Mouse (Mus musculus) forebrain, embryonic 16.5 days (tissue): Measurements from ENCODE around the gene Ptpdc1. TPM values are rescaled to one million over a fixed set of nuclear protein-coding genes. Genes with fewer than 3 reads are reported as not detected.

ENCODE experiments used
- ATAC-seq: fragments of 200-750 bp; cut with Nextera tagmentation; 2 replicates; pipeline ENCODE4 v1.8.0; 2017; ENCODE audit warnings: mild to moderate bottlenecking, moderate library complexity
- H3K27ac ChIP-seq: fragments of 300-500 bp; sonication (generic); 2 replicates; pipeline ENCODE4 v1.5.1; 2014; ENCODE audit warnings: low read length, control low read depth
- H3K27me3 ChIP-seq: fragments of 300-500 bp; sonication (generic); replicated peaks from 2 replicates; pipeline ENCODE4 v1.6.1; 2014; ENCODE audit warnings: low read length; ENCODE audit not compliant: control insufficient read depth, insufficient read depth
- H3K36me3 ChIP-seq: fragments of 300-500 bp; sonication (generic); 2 replicates; pipeline ENCODE4 v1.6.1; 2014; ENCODE audit not compliant: control insufficient read depth, insufficient read depth
- H3K4me1 ChIP-seq: fragments of 300-500 bp; sonication (generic); replicated peaks from 2 replicates; pipeline ENCODE4 v1.6.1; 2014; ENCODE audit warnings: low read length; ENCODE audit not compliant: control insufficient read depth, insufficient read depth
- H3K4me2 ChIP-seq: fragments of 300-500 bp; sonication (generic); 2 replicates; pipeline ENCODE4 v1.6.1; 2014; ENCODE audit warnings: mild to moderate bottlenecking, low read length, control low read depth
- H3K4me3 ChIP-seq: fragments of 300-500 bp; sonication (generic); replicated peaks from 2 replicates; pipeline ENCODE4 v1.5.1; 2014; ENCODE audit warnings: mild to moderate bottlenecking, low read length, control low read depth
- H3K9ac ChIP-seq: fragments of 300-500 bp; sonication (generic); replicated peaks from 2 replicates; pipeline ENCODE4 v1.6.1; 2014; ENCODE audit warnings: low read depth, low read length, control low read depth
- H3K9me3 ChIP-seq: fragments of 300-500 bp; sonication (generic); 2 replicates; pipeline ENCODE4 v1.6.1; 2016; ENCODE audit warnings: low read length; ENCODE audit not compliant: control insufficient read depth
- WGBS: fragments of 180-500 bp; shearing (Covaris S2); extraction: QIAGEN DNeasy Blood & Tissue Kit; methylation state at CpG from one replicate; pipeline ENCODE4 v1.1.7; 2014; 5-methylcytosine and 5-hydroxymethylcytosine counted together
- polyA plus RNA-seq: library from polyadenylated mRNA; unstranded; fragments of >200 nt; fragmentation: Nextera tagmentation; extraction: Ambion mirVana; gene quantifications from 2 replicates; pipeline ENCODE4 v1.2.1, GENCODE M21; 2015

Gene Ptpdc1
- polyA plus RNA-seq, 1 experiment from 2014 or later, result 16.5 TPM

DNA sequence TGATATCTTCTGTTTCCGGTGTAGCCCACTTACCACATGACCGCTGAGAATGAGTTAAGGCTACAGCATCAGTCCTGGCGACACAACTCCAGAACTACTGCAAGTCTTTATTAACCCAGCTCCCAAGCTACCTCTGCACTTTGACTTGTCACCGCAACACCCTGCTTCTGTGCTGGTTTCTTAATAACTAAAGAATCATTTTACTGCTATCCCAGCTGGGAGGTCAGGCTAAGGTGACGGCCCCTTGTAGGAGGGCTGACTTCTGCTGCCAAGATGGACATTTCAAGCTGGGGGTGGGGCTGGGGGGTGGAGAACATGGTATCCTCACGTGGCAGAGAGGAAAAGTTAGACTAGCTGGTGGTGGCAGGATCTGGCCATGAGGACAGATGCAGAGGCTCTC, 50.7 kb downstream of the Ptpdc1 start:
- no peaks in the 10 kb centered on the region for H3K4me1 ChIP-seq
- H3K4me2 ChIP-seq, result no peak overlapping the region
- H3K27me3 ChIP-seq, result no peaks in the 10 kb centered on the region
- H3K27ac ChIP-seq, result no peak overlapping the region
- H3K9ac ChIP-seq, result no peak overlapping the region
- 91% methylated on average over 6 of the region's 6 CpGs for WGBS
- no peaks in the 10 kb centered on the region for H3K36me3 ChIP-seq
- H3K4me3 ChIP-seq, result no peak overlapping the region
- no peaks in the 10 kb centered on the region for H3K9me3 ChIP-seq
- no peak for ATAC-seq

- Histone ChIP-seq H3K9ac (no peak overlapping the region), H3K4me3 (no peak overlapping the region), H3K4me2 (no peak overlapping the region), H3K4me1 (no peaks in the 10 kb centered on the region), H3K9me3 (no peaks in the 10 kb centered on the region), H3K36me3 (no peaks in the 10 kb centered on the region), H3K27me3 (no peaks in the 10 kb centered on the region), H3K27ac (no peak overlapping the region; the same call in 1 of the 2 replicates)
- WGBS, result 56% methylated on average over 19 of the region's 19 CpGs
- no peak for ATAC-seq
Measured at GRCm38 (mm10) chr13:48573525-48574355, 51.7 kb downstream of the Ptpdc1 start.

GRCm38 (mm10) chr13:48572127-48572526, 53.3 kb downstream of the Ptpdc1 start:
- H3K4me2 ChIP-seq, result no peak overlapping the region
- H3K9ac ChIP-seq, result no peak overlapping the region
- H3K27ac ChIP-seq, result no peak overlapping the region
- H3K27me3 ChIP-seq, result no peaks in the 10 kb centered on the region
- ATAC-seq, result no peak
- no peak overlapping the region for H3K4me3 ChIP-seq
- no peaks in the 10 kb centered on the region for H3K9me3 ChIP-seq
- no peaks in the 10 kb centered on the region for H3K4me1 ChIP-seq
- H3K36me3 ChIP-seq, result no peaks in the 10 kb centered on the region
- WGBS, result 86% methylated on average over 1 of the region's 1 CpGs

GRCm38 (mm10) chr13:48571298-48571697, 54.2 kb downstream of the Ptpdc1 start:
- Histone ChIP-seq H3K4me2 (no peak overlapping the region), H3K27ac (no peak overlapping the region), H3K9ac (no peak overlapping the region), H3K27me3 (no peaks in the 10 kb centered on the region), H3K36me3 (no peaks in the 10 kb centered on the region), H3K4me1 (peaks cover 2% of the 10 kb centered on the region), H3K4me3 (no peak overlapping the region), H3K9me3 (no peaks in the 10 kb centered on the region)
- 83% methylated on average over 5 of the region's 5 CpGs for WGBS
- no peak for ATAC-seq

GRCm38 (mm10) chr13:48569576-48570132, 55.8 kb downstream of the Ptpdc1 start:
- ATAC-seq, result no peak
- Histone ChIP-seq H3K27ac (no peak overlapping the region), H3K9me3 (no peaks in the 10 kb centered on the region), H3K36me3 (no peaks in the 10 kb centered on the region), H3K4me1 (peaks cover 7% of the 10 kb centered on the region), H3K27me3 (no peaks in the 10 kb centered on the region), H3K4me3 (no peak overlapping the region), H3K9ac (no peak overlapping the region), H3K4me2 (no peak overlapping the region)
- 84% methylated on average over 5 of the region's 5 CpGs for WGBS

GRCm38 (mm10) chr13:48567646-48568045, 57.8 kb downstream of the Ptpdc1 start:
- H3K9ac ChIP-seq, result no peak overlapping the region
- 88% methylated on average over 3 of the region's 3 CpGs for WGBS
- ATAC-seq, result no peak

GRCm38 (mm10) chr13:48566116-48566935, 59.1 kb downstream of the Ptpdc1 start:
- 7% methylated on average over 13 of the region's 13 CpGs for WGBS
- no peaks in the 10 kb centered on the region for H3K9me3 ChIP-seq
- H3K4me1 ChIP-seq, result peaks cover 7% of the 10 kb centered on the region
- peak; percentile 87 for ATAC-seq
- H3K4me2 ChIP-seq, result no peak overlapping the region
- H3K36me3 ChIP-seq, result no peaks in the 10 kb centered on the region
- H3K27me3 ChIP-seq, result no peaks in the 10 kb centered on the region
- peak overlapping the region; percentile 82 for H3K27ac ChIP-seq
- H3K9ac ChIP-seq, result peak overlapping the region; percentile 41
- H3K4me3 ChIP-seq, result no peak overlapping the region

More at GRCm38 (mm10) chr13:48567646-48568045, 57.8 kb downstream of the Ptpdc1 start:
- no peak overlapping the region for H3K4me3 ChIP-seq
- no peaks in the 10 kb centered on the region for H3K36me3 ChIP-seq
- H3K4me1 ChIP-seq, result peaks cover 7% of the 10 kb centered on the region
- H3K27me3 ChIP-seq, result no peaks in the 10 kb centered on the region
- no peak overlapping the region for H3K27ac ChIP-seq
- H3K9me3 ChIP-seq, result no peaks in the 10 kb centered on the region
- no peak overlapping the region for H3K4me2 ChIP-seq

GRCm38 (mm10) chr13:48564881-48565600, 60.4 kb downstream of the Ptpdc1 start:
- ATAC-seq, result no peak
- H3K9ac ChIP-seq, result no peak overlapping the region
- H3K27me3 ChIP-seq, result no peaks in the 10 kb centered on the region
- H3K9me3 ChIP-seq, result no peaks in the 10 kb centered on the region
- H3K4me1 ChIP-seq, result peaks cover 7% of the 10 kb centered on the region
- H3K4me2 ChIP-seq, result no peak overlapping the region
- WGBS, result 94% methylated on average over 5 of the region's 5 CpGs
- no peak overlapping the region for H3K27ac ChIP-seq
- no peak overlapping the region for H3K4me3 ChIP-seq
- H3K36me3 ChIP-seq, result no peaks in the 10 kb centered on the region

- Histone ChIP-seq H3K4me3 (no peak overlapping the region), H3K36me3 (no peaks in the 10 kb centered on the region), H3K9ac (no peak overlapping the region), H3K27ac (no peak overlapping the region), H3K4me1 (peaks cover 7% of the 10 kb centered on the region), H3K4me2 (no peak overlapping the region), H3K27me3 (no peaks in the 10 kb centered on the region), H3K9me3 (no peaks in the 10 kb centered on the region)
- ATAC-seq, result no peak
- WGBS, result 93% methylated on average over 5 of the region's 5 CpGs
Measured at GRCm38 (mm10) chr13:48562336-48562735, 63.1 kb downstream of the Ptpdc1 start.
